Mouse (Mus musculus): ENCODE measurements around the gene Cdt1. TPM values are rescaled to one million over a fixed set of nuclear protein-coding genes. Genes with fewer than 3 reads are reported as not detected.
A peak's percentile ranks its signal among the peaks of the same experiment; 100 is the strongest.

Gene Cdt1
- total RNA-seq (2014; fragmentation: Nextera tagmentation) (70.8 and 71.7 TPM in 2 replicates), total RNA-seq (2017) (46.9 and 49.9 TPM in 2 replicates), polyA plus RNA-seq (2012) (375 and 441 TPM in 2 replicates)

DNA sequence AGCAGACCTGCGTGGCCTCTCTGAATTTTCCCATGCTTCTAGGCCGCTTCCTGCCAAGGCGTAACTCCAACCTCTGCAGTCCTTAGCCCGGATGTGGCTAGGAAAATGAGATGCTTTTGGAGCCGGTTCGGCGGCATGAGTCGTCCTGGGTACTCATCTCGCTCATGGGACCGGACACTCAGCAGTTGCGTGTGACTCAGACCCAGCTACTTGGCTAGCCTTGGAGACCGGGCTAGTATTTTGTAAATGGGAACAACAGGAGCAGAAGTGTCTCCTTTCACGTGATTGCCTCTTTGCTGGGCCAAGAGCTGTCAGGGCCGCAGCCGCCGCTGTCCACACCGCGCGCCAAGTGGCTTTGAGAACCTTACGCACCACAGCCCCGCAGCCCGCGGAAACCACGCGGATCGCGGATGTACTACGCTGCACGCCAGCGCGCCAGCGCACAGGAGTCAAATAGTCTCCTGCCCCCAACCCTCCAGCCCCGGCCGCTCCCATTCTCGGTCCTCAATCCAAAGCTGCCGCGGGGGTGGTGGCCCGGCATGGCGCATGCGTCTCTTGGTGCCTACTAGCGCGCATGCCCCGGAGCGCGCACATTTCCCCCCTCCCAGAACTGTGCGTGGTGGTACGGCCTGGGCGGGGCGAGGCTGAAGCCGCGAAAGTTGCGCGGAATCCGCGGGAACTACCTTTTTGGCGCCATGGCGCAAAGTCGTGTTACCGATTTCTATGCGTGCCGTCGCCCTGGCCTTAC lies at the start of gene Cdt1:
TSS of gene Cdt1 (plus strand) at position 655 of the 748 bp plus-strand sequence.
- H3K36me3 ChIP-seq (replicated peaks), result peaks cover 59% of the 10 kb centered on the region
- peak within 1 kb of the TSS; percentile 92 for H3K4me3 ChIP-seq (ENCODE audit: low read depth, low read length)
- peaks cover 67% of the 10 kb centered on the region for H3K4me1 ChIP-seq (ENCODE audit: insufficient read depth, low read depth, low read length)
- no peaks in the 10 kb centered on the region; the same call in 1 of the 2 replicates for H3K27me3 ChIP-seq (ENCODE audit: insufficient read depth, low read length)
- peak; percentile 92 for DNase-seq (ENCODE audit: low spot score)
- no peak for TF ChIP-seq POLR2AphosphoS5 (IDR thresholded peaks at IDR 0.05; ENCODE audit: insufficient replicate concordance, low read depth, low read length)
- no peaks in the 10 kb centered on the region for H3K9me3 ChIP-seq (replicated peaks)
- ATAC-seq (ENCODE audit: extremely low read depth, insufficient number of reproducible peaks, low FRiP score, poor library complexity, severe bottlenecking), result peak; percentile 79

DNA sequence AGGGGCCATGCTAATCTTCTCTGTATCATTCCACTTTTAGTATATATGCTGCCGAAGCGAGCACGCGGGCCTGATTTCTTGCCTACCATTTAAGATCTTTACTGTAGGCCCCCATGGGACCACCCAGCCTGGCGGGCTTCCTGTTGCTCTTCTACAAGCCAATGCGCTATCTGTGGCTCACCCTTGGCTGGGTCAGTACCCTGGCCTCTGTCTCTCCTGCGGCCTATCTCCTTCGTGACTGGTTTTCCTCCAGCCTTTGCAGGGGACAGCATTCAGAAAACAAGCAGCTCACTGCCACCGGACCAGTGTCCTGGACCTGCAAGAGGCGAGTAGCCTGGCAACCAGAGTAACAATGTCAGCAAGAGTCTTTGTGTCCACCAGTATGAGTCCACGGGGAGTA lies 47.2 kb upstream of the Cdt1 start:
- no peak for TF ChIP-seq CTCF (IDR thresholded peaks at IDR 0.05; ENCODE audit: low read depth, low read length)
- no peak for TF ChIP-seq GATA1 (IDR thresholded peaks at IDR 0.05; ENCODE audit: borderline replicate concordance, low read length)
- TF ChIP-seq POLR2AphosphoS5 (IDR thresholded peaks at IDR 0.05; ENCODE audit: insufficient replicate concordance, low read depth, low read length), result no peak
- no peak for TF ChIP-seq TAL1 (conservative IDR thresholded peaks at IDR 0.05; ENCODE audit: low read depth, low read length)
- TF ChIP-seq GATA2 (IDR thresholded peaks at IDR 0.05; ENCODE audit: borderline replicate concordance, low read depth, low read length), result no peak
- DNase-seq (ENCODE audit: low spot score), result no peak
- Histone ChIP-seq H3K27me3 (ENCODE audit: insufficient read depth, low read length) (no peaks in the 10 kb centered on the region), H3K4me1 (ENCODE audit: insufficient read depth, low read depth, low read length) (peaks cover 87% of the 10 kb centered on the region), H3K9me3 (replicated peaks) (no peaks in the 10 kb centered on the region), H3K36me3 (replicated peaks) (peaks cover 89% of the 10 kb centered on the region), H3K4me3 (ENCODE audit: low read depth, low read length) (no peak overlapping the region; the same call in 1 of the 2 replicates)
- no peak for ATAC-seq (ENCODE audit: extremely low read depth, insufficient number of reproducible peaks, low FRiP score, poor library complexity, severe bottlenecking)

DNA sequence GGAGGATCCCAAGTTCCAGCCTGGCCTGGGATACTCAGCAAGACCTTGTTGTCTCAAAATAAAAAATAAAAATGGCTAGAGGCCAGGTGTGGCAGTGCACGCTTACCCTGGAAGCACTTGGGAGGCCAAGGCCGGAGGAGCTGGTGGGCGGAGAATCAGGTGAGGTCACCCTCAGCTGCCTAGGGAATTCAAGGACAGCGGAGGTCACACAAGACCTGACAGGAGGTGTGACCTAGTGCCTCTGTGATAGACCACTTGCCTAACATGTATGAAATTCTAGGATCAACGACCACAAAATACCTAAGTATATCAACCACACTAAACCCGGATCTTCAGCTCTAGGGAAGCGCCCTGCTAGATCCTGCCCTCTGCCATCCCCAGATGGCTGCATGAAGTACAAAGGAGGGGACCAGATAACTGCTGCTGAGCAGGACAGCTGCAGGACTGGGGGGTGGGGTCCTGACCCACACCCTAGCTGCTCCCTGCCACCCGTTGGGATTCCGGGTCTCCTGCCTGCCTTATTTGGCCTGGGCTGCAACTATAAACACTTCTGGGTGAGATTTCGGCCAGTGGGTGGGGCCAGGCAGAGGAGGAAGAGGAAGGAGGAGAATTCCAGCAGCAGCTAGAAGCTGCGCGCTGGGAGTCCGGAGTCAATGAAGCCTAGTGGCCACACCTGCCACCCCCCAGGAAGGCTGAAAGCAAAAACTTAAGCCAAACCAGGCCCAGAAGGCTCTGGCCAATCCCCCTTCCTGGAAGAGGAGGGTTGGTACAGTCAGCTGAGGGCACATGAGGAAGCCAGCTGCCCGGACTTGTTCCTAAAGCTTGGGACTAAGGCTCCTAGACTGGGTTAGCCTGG lies 44.8 kb upstream of the Cdt1 start:
- no peak overlapping the region; the same call in 1 of the 2 replicates for H3K4me3 ChIP-seq (ENCODE audit: low read depth, low read length)
- TF ChIP-seq GATA2 (IDR thresholded peaks at IDR 0.05; ENCODE audit: borderline replicate concordance, low read depth, low read length) (no peak), TAL1 (conservative IDR thresholded peaks at IDR 0.05; ENCODE audit: low read depth, low read length) (no peak), GATA1 (IDR thresholded peaks at IDR 0.05; ENCODE audit: borderline replicate concordance, low read length) (no peak), POLR2AphosphoS5 (IDR thresholded peaks at IDR 0.05; ENCODE audit: insufficient replicate concordance, low read depth, low read length) (no peak)
- DNase-seq (ENCODE audit: low spot score), result no peak
- no peaks in the 10 kb centered on the region for H3K9me3 ChIP-seq (replicated peaks)
- H3K36me3 ChIP-seq (replicated peaks), result peaks cover 90% of the 10 kb centered on the region
- no peak for ATAC-seq (ENCODE audit: extremely low read depth, insufficient number of reproducible peaks, low FRiP score, poor library complexity, severe bottlenecking)
- peaks cover 91% of the 10 kb centered on the region for H3K4me1 ChIP-seq (ENCODE audit: insufficient read depth, low read depth, low read length)
- H3K27me3 ChIP-seq (ENCODE audit: insufficient read depth, low read length), result no peaks in the 10 kb centered on the region

DNA sequence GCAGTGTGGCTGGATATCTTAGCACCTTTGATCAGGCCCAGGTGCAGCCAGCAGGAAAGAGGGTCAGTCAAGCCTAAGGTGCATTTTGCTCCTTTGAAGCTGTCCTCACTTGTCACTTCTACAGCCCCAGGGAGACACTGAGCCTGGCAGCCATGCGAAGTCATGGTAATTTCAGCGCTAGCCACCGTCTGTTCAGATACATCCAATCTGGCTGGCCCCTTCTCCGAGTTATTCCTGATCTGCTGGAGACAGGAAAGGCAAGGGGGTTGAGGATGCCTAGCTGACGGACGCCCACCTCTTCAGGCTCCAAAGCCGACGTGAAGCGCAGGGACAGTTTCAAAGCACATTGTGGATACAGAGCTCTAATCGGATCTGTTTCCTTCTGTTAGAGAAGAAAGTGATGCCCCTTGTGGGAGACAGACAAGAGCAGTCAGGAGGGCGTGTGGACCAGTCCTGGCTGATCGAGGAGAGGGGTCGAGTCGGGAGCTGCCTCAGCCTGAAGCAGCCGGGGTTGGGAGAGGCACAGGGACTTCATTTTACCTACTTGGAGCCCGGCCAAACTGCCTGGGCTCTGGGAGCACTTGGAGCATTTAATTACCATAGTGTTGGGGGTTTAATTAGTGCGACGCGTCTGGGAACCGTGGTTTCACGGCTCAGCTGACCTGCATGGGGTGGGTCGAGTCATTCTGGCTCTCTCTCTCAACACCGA lies 44.0 kb upstream of the Cdt1 start:
- H3K4me1 ChIP-seq (ENCODE audit: insufficient read depth, low read depth, low read length), result peaks cover 86% of the 10 kb centered on the region
- peaks cover 3% of the 10 kb centered on the region; the same call in 1 of the 2 replicates for H3K9me3 ChIP-seq (replicated peaks)
- DNase-seq (ENCODE audit: low spot score) (no peak), ATAC-seq (ENCODE audit: extremely low read depth, insufficient number of reproducible peaks, low FRiP score, poor library complexity, severe bottlenecking) (no peak)
- H3K27me3 ChIP-seq (ENCODE audit: insufficient read depth, low read length), result no peaks in the 10 kb centered on the region
- peak overlapping the region; percentile 0; the same call in 1 of the 2 replicates for H3K4me3 ChIP-seq (ENCODE audit: low read depth, low read length)
- no peak for TF ChIP-seq GATA1 (IDR thresholded peaks at IDR 0.05; ENCODE audit: borderline replicate concordance, low read length)
- no peak for TF ChIP-seq GATA2 (IDR thresholded peaks at IDR 0.05; ENCODE audit: borderline replicate concordance, low read depth, low read length)
- no peak for TF ChIP-seq TAL1 (conservative IDR thresholded peaks at IDR 0.05; ENCODE audit: low read depth, low read length)
- no peak for TF ChIP-seq CTCF (IDR thresholded peaks at IDR 0.05; ENCODE audit: low read depth, low read length)
- no peak for TF ChIP-seq POLR2AphosphoS5 (IDR thresholded peaks at IDR 0.05; ENCODE audit: insufficient replicate concordance, low read depth, low read length)
- H3K36me3 ChIP-seq (replicated peaks), result peaks cover 88% of the 10 kb centered on the region

DNA sequence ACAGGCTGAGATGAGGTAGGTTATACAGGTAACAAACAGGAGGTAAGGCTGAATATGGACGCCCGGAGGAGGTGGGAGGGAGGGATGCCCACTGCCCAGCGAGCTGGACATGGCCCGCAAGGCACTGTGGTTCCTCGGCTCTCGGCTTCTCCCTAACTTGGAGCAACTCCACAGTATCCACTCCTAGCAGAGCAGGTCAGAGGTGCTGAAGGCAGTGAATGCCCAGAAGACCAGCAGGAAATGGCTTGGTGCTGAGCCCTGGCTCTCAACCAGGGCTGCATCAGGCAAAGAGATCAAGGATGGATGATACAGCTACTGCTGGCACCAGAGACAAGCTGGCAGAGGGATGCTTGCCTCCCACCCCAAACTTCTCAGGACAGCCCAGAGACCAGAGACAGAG lies 43.3 kb upstream of the Cdt1 start:
- ATAC-seq (ENCODE audit: extremely low read depth, insufficient number of reproducible peaks, low FRiP score, poor library complexity, severe bottlenecking) (no peak), DNase-seq (ENCODE audit: low spot score) (no peak)
- TF ChIP-seq GATA1 (IDR thresholded peaks at IDR 0.05; ENCODE audit: borderline replicate concordance, low read length), result no peak
- TF ChIP-seq GATA2 (IDR thresholded peaks at IDR 0.05; ENCODE audit: borderline replicate concordance, low read depth, low read length), result no peak
- no peak for TF ChIP-seq POLR2AphosphoS5 (IDR thresholded peaks at IDR 0.05; ENCODE audit: insufficient replicate concordance, low read depth, low read length)
- TF ChIP-seq TAL1 (conservative IDR thresholded peaks at IDR 0.05; ENCODE audit: low read depth, low read length), result no peak
- TF ChIP-seq CTCF (IDR thresholded peaks at IDR 0.05; ENCODE audit: low read depth, low read length), result no peak
- Histone ChIP-seq H3K4me3 (ENCODE audit: low read depth, low read length) (peak overlapping the region; percentile 48; the same call in 1 of the 2 replicates), H3K9me3 (replicated peaks) (peaks cover 3% of the 10 kb centered on the region; the same call in 1 of the 2 replicates), H3K4me1 (ENCODE audit: insufficient read depth, low read depth, low read length) (peaks cover 86% of the 10 kb centered on the region), H3K27me3 (ENCODE audit: insufficient read depth, low read length) (no peaks in the 10 kb centered on the region), H3K36me3 (replicated peaks) (peaks cover 89% of the 10 kb centered on the region)

All from G1E (cell line).